Mouse (Mus musculus): ENCODE data around the gene Setdb2.
"Not testable (repeated sequence)": the region's sequence is repeated elsewhere in the genome, so short reads cannot be mapped to it uniquely, and the experiment has no call there.

The Setdb2 gene

GRCm38 (mm10) chr14:59440558-59441471 lies at the start of gene Setdb2, which contains the start of gene Cab39l:
Gene Setdb2 (minus strand): TSS chr14:59440884.
Gene Cab39l (plus strand): TSS chr14:59440972.
- DNase-seq: peak; percentile 97

GRCm38 (mm10) chr14:59485247-59485810 lies 44.6 kb upstream of the Setdb2 start:
- no peak for DNase-seq

- peak; percentile 1 for DNase-seq
These were observed 38.0 kb upstream of the Setdb2 start for GRCm38 (mm10) chr14:59478699-59479098.

- no peak for DNase-seq
These were observed 30.1 kb upstream of the Setdb2 start for GRCm38 (mm10) chr14:59470781-59471180.

GRCm38 (mm10) chr14:59467798-59468197 lies 27.1 kb upstream of the Setdb2 start:
- peak; percentile 22 for DNase-seq

GRCm38 (mm10) chr14:59466503-59466902 lies 25.8 kb upstream of the Setdb2 start:
- DNase-seq: no peak

- no peak for DNase-seq
These were observed 7.3 kb upstream of the Setdb2 start for GRCm38 (mm10) chr14:59447981-59448380.

- DNase-seq: no peak
These were observed 4.7 kb upstream of the Setdb2 start for GRCm38 (mm10) chr14:59445421-59445820.

GRCm38 (mm10) chr14:59441472-59441805 lies 755 bp upstream of the Setdb2 start:
- DNase-seq: no peak

GRCm38 (mm10) chr14:59440039-59440438 lies 645 bp downstream of the Setdb2 start:
- no peak for DNase-seq

GRCm38 (mm10) chr14:59438505-59438904 lies 2.2 kb downstream of the Setdb2 start:
- no peak for DNase-seq

- no peak for DNase-seq
These were observed 3.3 kb downstream of the Setdb2 start for GRCm38 (mm10) chr14:59437398-59437797.

- DNase-seq: no peak
These were observed 5.5 kb downstream of the Setdb2 start for GRCm38 (mm10) chr14:59435206-59435605.

- DNase-seq: no peak
These were observed 6.8 kb downstream of the Setdb2 start for GRCm38 (mm10) chr14:59433902-59434301.

GRCm38 (mm10) chr14:59430556-59430955 lies 10.1 kb downstream of the Setdb2 start:
- DNase-seq: no peak

- DNase-seq: no peak
These were observed 17.6 kb downstream of the Setdb2 start for GRCm38 (mm10) chr14:59422912-59423663.

- DNase-seq: no peak
These were observed 22.5 kb downstream of the Setdb2 start for GRCm38 (mm10) chr14:59418171-59418570.

- DNase-seq: not testable (repeated sequence)
These were observed 25.7 kb downstream of the Setdb2 start for GRCm38 (mm10) chr14:59414979-59415378.

- DNase-seq: no peak
These were observed 43.7 kb downstream of the Setdb2 start for GRCm38 (mm10) chr14:59396999-59397398.

- no peak for DNase-seq
These were observed 45.4 kb downstream of the Setdb2 start, which contains the start of gene Phf11c for GRCm38 (mm10) chr14:59395281-59395680. Gene Phf11c (minus strand): TSS chr14:59395381.

- not testable (repeated sequence) for DNase-seq
These were observed 50.5 kb downstream of the Setdb2 start for GRCm38 (mm10) chr14:59390181-59390580.

- no peak for DNase-seq
These were observed 51.2 kb downstream of the Setdb2 start for GRCm38 (mm10) chr14:59389532-59389931.

- no peak for DNase-seq
These were observed 70.2 kb downstream of the Setdb2 start for GRCm38 (mm10) chr14:59370348-59371068.
